Mouse (Mus musculus): Measurements from ENCODE around the gene Slc6a16. TPM values are rescaled to one million over a fixed set of nuclear protein-coding genes. Genes with fewer than 3 reads are reported as not detected.

Gene Slc6a16
- polyA plus RNA-seq, 1 experiment from 2014 or later, result 0.27 TPM

- H3K36me3 ChIP-seq, result peaks cover 97% of the 10 kb centered on the region
- WGBS, result 79% methylated on average over 2 of the region's 2 CpGs
Measured at GRCm38 (mm10) chr7:45221680-45222079, 19.2 kb upstream of the Slc6a16 start.

GRCm38 (mm10) chr7:45224826-45225225, 16.1 kb upstream of the Slc6a16 start:
- Histone ChIP-seq H3K4me3 (no peak overlapping the region), H3K4me1 (0 out of 2 replicates have a peak, but pooled peaks cover 3% of the 10 kb centered on the region), H3K27me3 (replicated peaks) (no peaks in the 10 kb centered on the region), H3K27ac (replicated peaks) (no peak overlapping the region), H3K9ac (no peak overlapping the region), H3K36me3 (peaks cover 99% of the 10 kb centered on the region), H3K9me3 (no peaks in the 10 kb centered on the region), H3K4me2 (no peak overlapping the region)
- 84% methylated on average over 7 of the region's 7 CpGs for WGBS
- ATAC-seq (ENCODE audit: extremely low read depth, insufficient number of reproducible peaks, low FRiP score, low TSS enrichment), result no peak

More at GRCm38 (mm10) chr7:45221680-45222079, 19.2 kb upstream of the Slc6a16 start:
- no peak overlapping the region for H3K4me3 ChIP-seq
- H3K4me2 ChIP-seq, result no peak overlapping the region
- H3K9ac ChIP-seq, result no peak overlapping the region
- ATAC-seq (ENCODE audit: extremely low read depth, insufficient number of reproducible peaks, low FRiP score, low TSS enrichment), result no peak
- peaks cover 31% of the 10 kb centered on the region for H3K4me1 ChIP-seq
- no peaks in the 10 kb centered on the region for H3K27me3 ChIP-seq (replicated peaks)
- no peak overlapping the region for H3K27ac ChIP-seq (replicated peaks)
- no peaks in the 10 kb centered on the region for H3K9me3 ChIP-seq

DNA sequence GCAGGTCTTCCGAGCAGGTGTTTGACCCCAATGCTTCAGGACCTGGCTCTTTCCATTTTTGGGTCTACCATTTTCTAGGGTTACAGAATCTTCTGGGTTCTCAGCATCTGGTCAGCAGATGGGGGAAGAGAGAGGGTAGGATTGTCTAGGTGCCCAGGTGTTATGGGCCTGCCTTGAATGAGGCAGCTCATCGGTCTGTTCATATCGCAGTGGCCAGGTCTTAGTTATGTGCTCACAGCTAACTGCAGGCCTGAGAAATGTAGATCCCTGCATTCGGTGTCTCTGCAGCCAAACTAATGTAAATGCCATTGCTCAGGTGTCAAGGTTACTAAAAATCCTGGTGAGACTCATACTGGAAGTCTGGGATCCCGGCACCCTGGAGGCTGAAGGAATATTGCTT, 14.5 kb upstream of the Slc6a16 start:
- peaks cover 94% of the 10 kb centered on the region for H3K36me3 ChIP-seq
- H3K9me3 ChIP-seq, result no peaks in the 10 kb centered on the region
- no peak overlapping the region for H3K4me2 ChIP-seq
- H3K27ac ChIP-seq (replicated peaks), result no peak overlapping the region
- H3K4me1 ChIP-seq, result no peaks in the 10 kb centered on the region
- no peak for ATAC-seq (ENCODE audit: extremely low read depth, insufficient number of reproducible peaks, low FRiP score, low TSS enrichment)
- no peaks in the 10 kb centered on the region for H3K27me3 ChIP-seq (replicated peaks)
- no peak overlapping the region for H3K9ac ChIP-seq
- WGBS, result 92% methylated on average over 5 of the region's 5 CpGs
- no peak overlapping the region for H3K4me3 ChIP-seq

- Histone ChIP-seq H3K4me1 (peaks cover 20% of the 10 kb centered on the region), H3K9ac (no peak overlapping the region), H3K27me3 (replicated peaks) (no peaks in the 10 kb centered on the region), H3K4me2 (no peak overlapping the region), H3K4me3 (no peak overlapping the region), H3K27ac (replicated peaks) (no peak overlapping the region), H3K36me3 (peaks cover 94% of the 10 kb centered on the region), H3K9me3 (no peaks in the 10 kb centered on the region)
- ATAC-seq (ENCODE audit: extremely low read depth, insufficient number of reproducible peaks, low FRiP score, low TSS enrichment), result no peak
- 86% methylated on average over 18 of the region's 18 CpGs for WGBS
Measured at GRCm38 (mm10) chr7:45228548-45228947, 12.3 kb upstream of the Slc6a16 start.

DNA sequence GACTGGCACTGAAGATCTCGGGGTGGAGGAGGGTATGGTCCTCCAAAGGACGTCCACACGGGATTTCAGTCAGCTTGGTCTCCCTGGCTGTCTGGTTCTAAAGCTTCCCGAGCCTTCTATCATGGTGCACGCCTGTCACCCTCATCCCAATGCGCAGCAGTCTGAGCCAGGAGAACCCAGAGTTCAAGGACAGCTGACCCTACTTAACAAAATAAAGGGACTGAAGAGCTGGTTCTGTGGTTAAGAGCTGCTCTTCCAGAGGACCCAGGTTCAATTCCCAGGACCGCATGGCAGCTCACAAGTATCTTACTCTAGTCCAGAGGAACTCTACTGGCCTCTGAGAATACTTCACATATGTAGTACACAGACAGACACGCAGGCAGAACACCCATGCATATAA, 11.8 kb upstream of the Slc6a16 start:
- Histone ChIP-seq H3K4me1 (peaks cover 25% of the 10 kb centered on the region), H3K36me3 (peaks cover 93% of the 10 kb centered on the region), H3K27me3 (replicated peaks) (no peaks in the 10 kb centered on the region), H3K4me3 (no peak overlapping the region), H3K4me2 (no peak overlapping the region), H3K9me3 (no peaks in the 10 kb centered on the region), H3K9ac (no peak overlapping the region), H3K27ac (replicated peaks) (no peak overlapping the region)
- no peak for ATAC-seq (ENCODE audit: extremely low read depth, insufficient number of reproducible peaks, low FRiP score, low TSS enrichment)
- WGBS, result 82% methylated on average over 8 of the region's 8 CpGs

GRCm38 (mm10) chr7:45229459-45230203, 11.3 kb upstream of the Slc6a16 start:
- Histone ChIP-seq H3K4me2 (no peak overlapping the region), H3K27me3 (replicated peaks) (no peaks in the 10 kb centered on the region), H3K27ac (replicated peaks) (no peak overlapping the region), H3K9me3 (no peaks in the 10 kb centered on the region), H3K36me3 (peaks cover 88% of the 10 kb centered on the region), H3K4me3 (no peak overlapping the region), H3K9ac (no peak overlapping the region), H3K4me1 (peaks cover 31% of the 10 kb centered on the region)
- WGBS, result 81% methylated on average over 7 of the region's 7 CpGs
- no peak for ATAC-seq (ENCODE audit: extremely low read depth, insufficient number of reproducible peaks, low FRiP score, low TSS enrichment)

- no peaks in the 10 kb centered on the region for H3K9me3 ChIP-seq
- peaks cover 73% of the 10 kb centered on the region for H3K36me3 ChIP-seq
- no peak overlapping the region for H3K4me2 ChIP-seq
- WGBS, result 81% methylated on average over 12 of the region's 12 CpGs
- H3K27ac ChIP-seq (replicated peaks), result no peak overlapping the region
- no peak overlapping the region for H3K4me3 ChIP-seq
- no peak for ATAC-seq (ENCODE audit: extremely low read depth, insufficient number of reproducible peaks, low FRiP score, low TSS enrichment)
- H3K9ac ChIP-seq, result no peak overlapping the region
- H3K4me1 ChIP-seq, result peaks cover 46% of the 10 kb centered on the region
- H3K27me3 ChIP-seq (replicated peaks), result no peaks in the 10 kb centered on the region; the same call in 1 of the 2 replicates
Measured at GRCm38 (mm10) chr7:45231192-45231591, 9.7 kb upstream of the Slc6a16 start.

DNA sequence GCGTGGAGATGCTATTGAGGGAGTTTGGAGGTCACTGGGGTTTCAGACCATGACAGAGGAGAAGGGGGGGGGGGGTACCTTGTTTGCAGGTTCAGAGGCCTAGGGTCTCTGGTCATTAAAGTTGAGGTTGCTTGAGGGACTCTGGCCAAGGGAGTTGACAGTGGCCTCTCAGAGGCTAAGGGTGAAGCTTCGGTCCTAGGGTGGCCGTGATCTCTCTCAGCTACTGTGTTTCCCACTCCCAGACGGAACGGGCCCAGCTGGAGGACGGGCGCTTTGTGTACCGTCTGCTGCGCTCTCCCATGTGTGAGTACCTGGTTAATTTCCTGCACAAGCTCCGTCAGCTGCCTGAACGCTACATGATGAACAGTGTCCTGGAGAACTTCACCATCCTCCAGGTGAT, 8.9 kb upstream of the Slc6a16 start:
- H3K4me1 ChIP-seq, result peaks cover 46% of the 10 kb centered on the region
- no peak for ATAC-seq (ENCODE audit: extremely low read depth, insufficient number of reproducible peaks, low FRiP score, low TSS enrichment)
- no peak overlapping the region for H3K27ac ChIP-seq (replicated peaks)
- 82% methylated on average over 11 of the region's 11 CpGs for WGBS
- H3K9me3 ChIP-seq, result no peaks in the 10 kb centered on the region
- no peak overlapping the region for H3K4me3 ChIP-seq
- H3K4me2 ChIP-seq, result no peak overlapping the region
- peaks cover 6% of the 10 kb centered on the region for H3K27me3 ChIP-seq (replicated peaks)
- H3K9ac ChIP-seq, result no peak overlapping the region
- peaks cover 65% of the 10 kb centered on the region for H3K36me3 ChIP-seq

DNA sequence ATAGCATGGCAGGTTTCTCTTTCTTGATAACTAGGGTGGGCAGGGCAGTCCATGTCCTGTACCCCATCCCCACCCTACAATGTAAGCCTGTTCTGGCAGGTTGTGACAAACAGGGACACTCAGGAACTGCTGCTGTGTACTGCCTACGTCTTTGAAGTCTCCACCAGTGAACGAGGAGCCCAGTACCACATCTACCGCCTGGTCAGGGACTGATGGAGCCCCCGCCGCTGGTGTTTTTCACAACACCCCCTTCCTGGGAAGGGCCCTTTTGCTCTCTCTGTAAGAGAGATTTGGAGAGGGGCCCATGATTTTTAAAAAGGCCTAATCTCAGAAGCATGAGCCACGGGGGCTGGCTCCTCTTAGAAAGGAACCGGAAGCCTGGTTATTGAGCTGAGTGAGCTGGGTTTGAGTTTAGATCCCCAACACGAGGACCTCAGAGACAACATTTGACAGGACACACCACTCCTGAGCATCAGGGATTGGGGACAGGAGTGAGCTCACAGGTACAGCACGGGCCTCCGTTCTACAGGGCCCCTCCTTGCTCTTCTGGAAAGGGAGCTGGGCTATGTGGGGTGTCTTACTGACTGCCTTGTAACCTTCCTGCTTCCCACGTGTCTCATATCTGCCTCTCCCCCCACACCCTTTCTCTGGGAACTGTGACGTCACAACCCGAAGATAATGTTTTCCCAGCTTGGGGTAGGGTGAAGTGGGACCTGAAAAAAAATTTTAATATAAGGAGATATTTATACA, 8.0 kb upstream of the Slc6a16 start:
- Histone ChIP-seq H3K9ac (peak overlapping the region; percentile 56), H3K27ac (replicated peaks) (no peak overlapping the region), H3K4me3 (no peak overlapping the region), H3K36me3 (peaks cover 57% of the 10 kb centered on the region), H3K9me3 (no peaks in the 10 kb centered on the region), H3K27me3 (replicated peaks) (peaks cover 13% of the 10 kb centered on the region), H3K4me2 (no peak overlapping the region), H3K4me1 (peaks cover 46% of the 10 kb centered on the region)
- no peak for ATAC-seq (ENCODE audit: extremely low read depth, insufficient number of reproducible peaks, low FRiP score, low TSS enrichment)
- 53% methylated on average over 13 of the region's 13 CpGs for WGBS

DNA sequence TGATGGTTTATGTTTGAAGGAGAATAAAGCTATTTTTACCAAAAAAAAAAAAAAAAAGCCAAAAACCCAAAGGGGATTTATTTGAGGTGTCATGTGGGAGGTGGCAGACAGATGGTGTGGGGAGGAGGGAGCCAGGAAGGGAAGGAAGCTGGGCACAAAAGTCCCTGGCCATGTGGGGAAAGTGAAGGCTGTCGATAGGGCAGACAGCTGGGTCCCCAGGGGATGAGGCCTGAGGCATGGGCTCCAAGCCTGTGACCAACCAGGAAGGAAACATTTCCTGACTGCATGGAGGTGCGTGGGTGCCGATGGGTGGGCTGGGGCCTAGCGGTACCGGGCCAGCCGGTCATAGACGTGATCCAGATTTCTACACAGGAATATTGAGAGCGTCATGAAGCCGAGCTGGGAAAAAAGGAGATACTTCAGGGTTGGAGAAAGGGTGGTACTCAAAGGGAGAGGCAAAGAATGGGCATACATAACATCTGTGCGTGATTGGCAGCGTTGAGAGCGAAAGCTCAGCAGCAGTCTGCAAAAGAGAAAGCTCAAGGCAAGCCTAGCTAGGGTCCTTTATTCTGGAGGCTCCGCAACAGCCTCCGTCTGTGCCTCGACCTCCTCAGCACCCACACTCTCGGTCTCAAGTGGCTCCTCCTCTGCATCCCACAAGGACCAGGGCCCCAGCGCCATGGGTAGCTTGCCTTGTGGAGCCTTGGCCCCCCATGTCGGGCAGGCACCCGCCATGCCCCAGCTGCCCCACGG, 7.1 kb upstream of the Slc6a16 start:
- 31% methylated on average over 20 of the region's 20 CpGs for WGBS
- peaks cover 49% of the 10 kb centered on the region for H3K36me3 ChIP-seq
- peaks cover 21% of the 10 kb centered on the region for H3K27me3 ChIP-seq (replicated peaks)
- peak overlapping the region; percentile 38 for H3K4me3 ChIP-seq
- peak overlapping the region; percentile 74; the same call in 1 of the 2 replicates for H3K27ac ChIP-seq (replicated peaks)
- H3K9ac ChIP-seq, result peak overlapping the region; percentile 72
- peaks cover 50% of the 10 kb centered on the region for H3K4me1 ChIP-seq
- H3K4me2 ChIP-seq, result peak overlapping the region; percentile 59
- no peak for ATAC-seq (ENCODE audit: extremely low read depth, insufficient number of reproducible peaks, low FRiP score, low TSS enrichment)
- H3K9me3 ChIP-seq, result no peaks in the 10 kb centered on the region

- Histone ChIP-seq H3K36me3 (peaks cover 42% of the 10 kb centered on the region), H3K9me3 (no peaks in the 10 kb centered on the region), H3K4me1 (peaks cover 56% of the 10 kb centered on the region), H3K27me3 (replicated peaks) (peaks cover 27% of the 10 kb centered on the region), H3K9ac (peak overlapping the region; percentile 72), H3K27ac (replicated peaks) (peak overlapping the region; percentile 74), H3K4me3 (peak overlapping the region; percentile 38), H3K4me2 (peak overlapping the region; percentile 59)
- no peak for ATAC-seq (ENCODE audit: extremely low read depth, insufficient number of reproducible peaks, low FRiP score, low TSS enrichment)
- 14% methylated on average over 29 of the region's 29 CpGs for WGBS
Measured at GRCm38 (mm10) chr7:45234333-45234841, 6.5 kb upstream of the Slc6a16 start.

All from heart, embryonic 13.5 days (tissue).